Mouse (Mus musculus): Measurements from ENCODE around the gene Rnf144a.

DNA sequence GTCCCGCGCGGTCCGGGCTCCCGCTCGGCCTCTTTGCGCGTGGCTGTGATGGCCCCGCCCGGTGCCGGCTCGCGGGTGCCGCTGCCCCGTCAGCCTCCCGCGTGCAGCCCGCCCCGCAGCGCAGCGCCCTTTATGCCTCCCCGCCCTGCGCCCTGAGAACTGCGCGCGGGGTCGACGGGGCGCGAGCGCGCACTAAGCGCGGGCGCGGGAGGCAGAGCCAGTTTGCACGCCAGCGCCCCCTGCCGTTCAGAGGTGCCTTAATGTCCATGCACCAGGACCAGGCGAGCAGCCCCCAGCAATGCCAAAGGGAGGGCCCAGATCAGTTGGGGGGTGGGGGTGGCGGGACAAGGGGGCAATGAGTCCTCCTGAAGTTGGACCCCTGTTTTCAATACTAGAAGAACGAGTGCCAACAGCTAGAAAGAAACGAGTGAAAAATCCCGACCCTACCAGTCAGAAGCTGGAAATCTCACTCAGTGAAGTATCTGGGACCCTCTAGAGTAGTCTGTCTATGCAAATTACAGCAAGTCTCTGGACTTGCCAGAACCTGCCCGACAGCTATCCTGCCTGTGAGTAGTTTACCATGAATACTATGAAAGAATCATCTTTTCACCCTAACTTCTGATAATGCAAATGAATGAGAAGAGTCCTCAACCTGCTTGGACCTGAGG is at the start of gene Rnf144a:
- TF ChIP-seq CTCF (IDR thresholded peaks at IDR 0.05; ENCODE audit: extremely low read depth, insufficient read depth, low read length) (peak; percentile 71), POLR2A (IDR thresholded peaks at IDR 0.05; ENCODE audit: extremely low read depth, insufficient read depth, low read length) (peak; percentile 37; the same call in 1 of the 2 replicates)
